Mouse (Mus musculus) liver, embryonic 14.5 days (tissue): Measurements from ENCODE around the gene Scrt2. TPM values are rescaled to one million over a fixed set of nuclear protein-coding genes. Genes with fewer than 3 reads are reported as not detected.
A peak's percentile ranks its signal among the peaks of the same experiment; 100 is the strongest.

Source experiments
- ATAC-seq: fragments of 200-750 bp; cut with Nextera tagmentation; 2 replicates; pipeline ENCODE4 v1.8.0; 2017; ENCODE audit warnings: moderate number of reproducible peaks, mild to moderate bottlenecking, moderate library complexity; ENCODE audit not compliant: insufficient read depth
- DNase-seq, 3 experiments: peaks; one replicate each; pipeline ENCODE4 v3.0.0-alpha.2; 2012 to 2013; ENCODE audit warnings: low read depth in 3 of 3, low spot score in 3 of 3
- H3K27ac ChIP-seq: fragments of 300-500 bp; sonication (generic); 2 replicates; pipeline ENCODE4 v1.5.1; 2014; ENCODE audit warnings: moderate library complexity, mild to moderate bottlenecking, control low read depth, inconsistent platforms
- H3K27me3 ChIP-seq: fragments of 300-500 bp; sonication (generic); 2 replicates; pipeline ENCODE4 v1.6.1; 2014; ENCODE audit warnings: mild to moderate bottlenecking, low read length, moderate library complexity; ENCODE audit not compliant: control insufficient read depth, insufficient read depth
- H3K36me3 ChIP-seq: fragments of 300-500 bp; sonication (generic); replicated peaks from 2 replicates; pipeline ENCODE4 v1.6.1; 2014; ENCODE audit warnings: low read depth; ENCODE audit not compliant: control insufficient read depth, insufficient read depth
- H3K4me1 ChIP-seq, 2 experiments: fragments of 200-500 bp in 1 of 2; fragments of 300-500 bp in 1 of 2; sonication (generic) in 1 of 2; replicated peaks; 2 replicates each; pipeline ENCODE4 v1.6.1; 2012 to 2014; ENCODE audit warnings: antibody characterized with exemption in 1 of 2, inconsistent platforms in 1 of 2, low read length in 1 of 2; ENCODE audit not compliant: control insufficient read depth in 2 of 2, insufficient read depth in 2 of 2
- H3K4me2 ChIP-seq: fragments of 300-500 bp; sonication (generic); 2 replicates; pipeline ENCODE4 v1.6.1; 2014; ENCODE audit warnings: low read depth, mild to moderate bottlenecking, control low read depth, moderate library complexity
- H3K4me3 ChIP-seq, 2 experiments: fragments of 200-500 bp in 1 of 2; fragments of 300-500 bp in 1 of 2; sonication (generic) in 1 of 2; 2 replicates each; pipeline ENCODE4 v1.5.1; 2012 to 2014; ENCODE audit warnings: low read depth in 2 of 2, low read length in 2 of 2, mild to moderate bottlenecking in 2 of 2, control low read depth in 1 of 2, inconsistent platforms in 1 of 2, moderate library complexity in 1 of 2; ENCODE audit not compliant: insufficient read depth in 1 of 2
- H3K9ac ChIP-seq: fragments of 300-500 bp; sonication (generic); replicated peaks from 2 replicates; pipeline ENCODE4 v1.6.1; 2014; ENCODE audit warnings: mild to moderate bottlenecking, control low read depth, moderate library complexity
- H3K9me3 ChIP-seq: fragments of 300-500 bp; sonication (generic); 2 replicates; pipeline ENCODE4 v1.6.1; 2016; ENCODE audit warnings: low read length, mixed read lengths; ENCODE audit not compliant: control insufficient read depth
- CTCF ChIP-seq: IDR thresholded peaks from 2 replicates; pipeline ENCODE4 v1.5.1; 2016; ENCODE audit warnings: antibody characterized with exemption, low read depth, control low read depth
- EP300 ChIP-seq: IDR thresholded peaks from 2 replicates; pipeline ENCODE4 v1.6.1; 2016; ENCODE audit warnings: antibody characterized with exemption, low read depth
- whole genome bisulfite sequencing: fragments of 180-500 bp; shearing (Covaris S2); extraction: QIAGEN DNeasy Blood & Tissue Kit; methylation state at CpG from one replicate; pipeline ENCODE4 v1.1.7; 2014; ENCODE audit not compliant: insufficient replicate concordance; 5-methylcytosine and 5-hydroxymethylcytosine counted together
- polyA plus RNA-seq, 2 experiments: library from polyadenylated mRNA; depleted of rRNA in 1 of 2; stranded (reverse) in 1 of 2; unstranded in 1 of 2; fragments of >200 nt; fragmentation: Nextera tagmentation in 1 of 2; extraction: Ambion mirVana in 1 of 2; gene quantifications; 2 replicates each; pipeline versions ENCODE4 v1.2.1 to v1.2.3; 2012 to 2014

The Scrt2 gene
- polyA plus RNA-seq, 2 experiments = 0.01 TPM; not detected in 1

GRCm38 (mm10) chr2:152099538-152099937 is 18.2 kb downstream of the Scrt2 start:
- Histone ChIP-seq H3K4me3 (no peak overlapping the region), H3K27ac (no peak overlapping the region), H3K36me3 (no peaks in the 10 kb centered on the region), H3K4me2 (no peak overlapping the region), H3K27me3 (peaks cover 18% of the 10 kb centered on the region), H3K9ac (no peak overlapping the region), H3K9me3 (no peaks in the 10 kb centered on the region), H3K4me1 (peaks cover under 1% of the 10 kb centered on the region in 2 experiments; a peak in 2 of 4 replicates)
- DNase-seq = no peak
- WGBS = 37% methylated on average over 3 of the region's 3 CpGs
- no peak for TF ChIP-seq CTCF
- no peak for TF ChIP-seq EP300
- no peak for ATAC-seq

- H3K27me3 ChIP-seq = no peaks in the 10 kb centered on the region; the same call in none of the 2 replicates
- no peak for DNase-seq
These were observed 20.4 kb downstream of the Scrt2 start for GRCm38 (mm10) chr2:152101761-152102160.

DNA sequence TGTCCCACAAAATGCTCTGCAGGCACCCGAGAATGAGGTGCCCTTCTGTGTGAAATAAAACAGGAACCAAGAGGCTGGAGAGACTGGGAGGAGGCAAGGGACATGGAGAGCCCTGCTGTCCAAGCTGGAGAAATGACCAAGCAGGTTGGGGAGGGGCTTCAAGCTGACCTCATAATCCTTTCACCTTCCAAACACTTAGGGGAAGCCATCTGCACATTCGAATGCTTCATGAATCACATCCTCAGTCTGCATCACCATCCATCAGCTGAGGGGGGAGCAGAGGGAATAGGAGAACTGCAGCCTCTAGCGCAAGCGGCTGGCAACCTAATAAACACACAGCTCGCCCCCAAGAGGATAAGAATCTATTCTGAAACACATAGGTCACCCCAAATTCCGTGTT is 21.0 kb downstream of the Scrt2 start:
- TF ChIP-seq CTCF (no peak), EP300 (no peak)
- Histone ChIP-seq H3K27ac (no peak overlapping the region), H3K27me3 (no peaks in the 10 kb centered on the region; the same call in none of the 2 replicates), H3K9me3 (no peaks in the 10 kb centered on the region), H3K9ac (no peak overlapping the region), H3K4me3 (no peak overlapping the region), H3K4me2 (no peak overlapping the region), H3K4me1 (peaks cover 8 to 13% of the 10 kb centered on the region in 2 experiments; a peak in 3 of 4 replicates), H3K36me3 (no peaks in the 10 kb centered on the region)
- no peak for ATAC-seq
- 50% methylated on average over 6 of the region's 6 CpGs for WGBS
- DNase-seq = no peak

More at GRCm38 (mm10) chr2:152101761-152102160, 20.4 kb downstream of the Scrt2 start:
- no peak overlapping the region for H3K9ac ChIP-seq
- no peaks in the 10 kb centered on the region for H3K36me3 ChIP-seq
- H3K4me1 ChIP-seq = peaks cover 8 to 13% of the 10 kb centered on the region in 2 experiments; a peak in 3 of 4 replicates
- H3K4me2 ChIP-seq = no peak overlapping the region
- H3K9me3 ChIP-seq = no peaks in the 10 kb centered on the region
- H3K4me3 ChIP-seq = no peak overlapping the region
- no peak overlapping the region for H3K27ac ChIP-seq
- no peak for ATAC-seq
- WGBS = 58% methylated on average over 13 of the region's 13 CpGs
- TF ChIP-seq EP300 (no peak), CTCF (no peak)

- DNase-seq = peak in 1 of 3 experiments; percentile 27
- Histone ChIP-seq H3K4me1 (peaks cover 8 to 13% of the 10 kb centered on the region in 2 experiments; a peak in 3 of 4 replicates), H3K27ac (peak overlapping the region; percentile 88), H3K27me3 (no peaks in the 10 kb centered on the region), H3K4me3 (peak overlapping the region; percentile 61 to 90), H3K36me3 (peaks cover 4% of the 10 kb centered on the region), H3K4me2 (peak overlapping the region; percentile 76), H3K9ac (peak overlapping the region; percentile 62), H3K9me3 (no peaks in the 10 kb centered on the region)
- ATAC-seq = peak; percentile 53
- TF ChIP-seq EP300 (no peak), CTCF (no peak)
- 15% methylated on average over 17 of the region's 17 CpGs for WGBS
These were observed 23.5 kb downstream of the Scrt2 start for GRCm38 (mm10) chr2:152104711-152105317.

DNA sequence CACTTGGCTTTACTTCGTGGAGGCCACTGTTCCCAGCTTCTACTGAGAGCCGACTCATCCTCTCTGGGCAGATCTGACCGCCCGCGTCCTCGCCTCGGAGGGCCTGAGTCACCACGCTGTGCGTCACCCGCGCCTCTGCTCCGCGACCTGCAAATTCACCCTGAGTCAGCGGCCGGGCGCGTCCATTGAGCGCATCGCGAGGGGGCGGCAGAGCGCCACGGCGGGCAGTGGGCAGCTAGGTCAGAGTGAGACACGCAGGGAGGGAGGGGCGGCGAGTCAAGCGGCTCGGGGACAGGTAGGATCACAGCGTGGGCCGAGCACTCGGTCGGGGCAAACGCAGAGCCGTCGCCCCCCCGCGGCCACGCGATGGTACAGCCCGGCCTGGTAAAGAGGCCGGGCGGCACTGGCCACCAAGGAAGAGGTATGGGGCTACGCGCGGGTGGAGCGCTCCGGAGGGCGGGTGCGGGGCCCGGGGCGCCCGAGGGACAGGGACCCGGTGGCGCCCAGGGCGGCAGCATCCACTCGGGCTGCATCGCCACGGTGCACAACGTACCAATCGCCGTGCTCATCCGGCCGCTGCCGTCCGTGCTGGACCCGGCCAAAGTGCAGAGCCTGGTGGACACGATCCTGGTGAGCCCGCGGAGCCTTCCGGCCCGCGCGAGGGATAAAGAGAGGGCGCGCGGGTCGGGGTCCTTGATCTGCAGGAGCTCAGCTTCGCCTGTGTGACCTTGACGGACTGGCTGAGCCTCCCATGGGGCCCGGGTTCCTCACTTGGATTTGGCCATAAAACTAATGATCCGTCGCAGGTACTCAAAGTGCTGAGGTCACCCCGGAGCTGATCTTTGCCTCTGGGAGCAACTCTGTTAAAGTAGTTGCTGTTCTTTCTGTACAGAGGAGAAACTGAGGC is 24.2 kb downstream of the Scrt2 start, which contains the start of gene Srxn1:
TSS of gene Srxn1 (plus strand) at position 199 of the 907 bp plus-strand sequence.
- peaks cover 8 to 13% of the 10 kb centered on the region in 2 experiments; a peak in 3 of 4 replicates for H3K4me1 ChIP-seq
- WGBS = under 1% methylated on average over 82 of the region's 84 CpGs
- H3K9ac ChIP-seq = peak within 1 kb of the TSS; percentile 99
- H3K9me3 ChIP-seq = no peaks in the 10 kb centered on the region
- peaks cover 4% of the 10 kb centered on the region for H3K36me3 ChIP-seq
- peak; percentile 81 to 85 (median 81) for DNase-seq
- peak; percentile 71 for TF ChIP-seq EP300
- peak; percentile 70 for TF ChIP-seq CTCF
- H3K27me3 ChIP-seq = no peaks in the 10 kb centered on the region
- peak within 1 kb of the TSS; percentile 61 to 90 for H3K4me3 ChIP-seq
- H3K4me2 ChIP-seq = peak within 1 kb of the TSS; percentile 76
- H3K27ac ChIP-seq = peak within 1 kb of the TSS; percentile 88
- ATAC-seq = peak; percentile 96
